Mouse (Mus musculus) hindbrain, postnatal 0 days (tissue): ENCODE measurements at regions not wholly inside any gene's neighbourhood (a gene's known extent, or its start where the extent isn't known, plus 50 kb on each side); places are given as distances from the start of the nearest gene placed in this dataset.

Source experiments
- ATAC-seq: fragments of 200-750 bp; cut with Nextera tagmentation; 2 replicates; pipeline ENCODE4 v1.8.0; 2017; ENCODE audit warnings: mild to moderate bottlenecking, moderate TSS enrichment, moderate library complexity
- DNase-seq: peaks from one replicate; pipeline ENCODE4 v3.0.0-alpha.2; 2015; ENCODE audit warnings: low spot score
- H3K27ac ChIP-seq: fragments of 300-500 bp; sonication (generic); 2 replicates; pipeline ENCODE4 v1.5.1; 2014; ENCODE audit warnings: mild to moderate bottlenecking
- H3K27me3 ChIP-seq: fragments of 300-500 bp; sonication (generic); 2 replicates; pipeline ENCODE4 v1.6.1; 2014; ENCODE audit warnings: low read length, mixed read lengths; ENCODE audit not compliant: insufficient read depth
- H3K36me3 ChIP-seq: fragments of 300-500 bp; sonication (generic); 2 replicates; pipeline ENCODE4 v1.6.1; 2014; ENCODE audit warnings: low read length, mixed read lengths; ENCODE audit not compliant: insufficient read depth
- H3K4me1 ChIP-seq: fragments of 300-500 bp; sonication (generic); 2 replicates; pipeline ENCODE4 v1.6.1; 2014; ENCODE audit warnings: antibody characterized with exemption, low read length, mixed read lengths; ENCODE audit not compliant: insufficient read depth
- H3K4me2 ChIP-seq: fragments of 300-500 bp; sonication (generic); 2 replicates; pipeline ENCODE4 v1.6.1; 2014; ENCODE audit warnings: low read depth, mild to moderate bottlenecking, low read length, moderate library complexity, mixed read lengths
- H3K4me3 ChIP-seq: fragments of 300-500 bp; sonication (generic); 2 replicates; pipeline ENCODE4 v1.5.1; 2014; ENCODE audit warnings: low read length
- H3K9ac ChIP-seq: fragments of 300-500 bp; sonication (generic); replicated peaks from 2 replicates; pipeline ENCODE4 v1.6.1; 2014; ENCODE audit warnings: mild to moderate bottlenecking, low read length, moderate library complexity, mixed read lengths
- H3K9me3 ChIP-seq: fragments of 300-500 bp; sonication (generic); 2 replicates; pipeline ENCODE4 v1.6.1; 2016; ENCODE audit warnings: low read length, mixed read lengths
- CTCF ChIP-seq: IDR thresholded peaks from 2 replicates; pipeline ENCODE4 v1.5.1; 2016; ENCODE audit warnings: antibody characterized with exemption, control low read depth, low read depth
- WGBS: fragments of 180-500 bp; shearing (Covaris S2); extraction: QIAGEN DNeasy Blood & Tissue Kit; methylation state at CpG from one replicate; pipeline ENCODE4 v1.1.7; 2014; 5-methylcytosine and 5-hydroxymethylcytosine counted together

DNA sequence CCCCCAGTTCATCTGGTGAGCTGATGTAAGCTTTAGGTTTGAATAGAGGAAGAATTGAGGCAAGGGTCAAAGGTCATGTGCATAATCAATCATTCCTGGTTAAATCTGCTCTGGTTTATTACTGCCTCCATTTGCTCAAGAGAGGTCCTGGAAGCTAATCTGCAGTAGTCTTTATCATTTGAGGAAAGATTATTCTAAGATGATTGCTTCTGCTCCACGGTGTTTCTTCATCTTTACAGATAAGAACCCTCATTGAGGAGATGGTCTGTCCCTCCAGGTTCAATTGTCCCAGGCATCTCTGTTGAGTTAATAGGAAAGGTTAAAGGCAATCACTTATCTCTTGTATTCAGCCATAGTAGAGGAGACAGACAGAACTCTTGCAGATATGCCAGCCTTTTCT, 3557.5 kb upstream of the Gm6569 start:
- ATAC-seq = no peak
- Histone ChIP-seq H3K4me1 (no peaks in the 10 kb centered on the region), H3K27me3 (no peaks in the 10 kb centered on the region), H3K4me2 (no peak overlapping the region), H3K9ac (no peak overlapping the region), H3K4me3 (no peak overlapping the region), H3K36me3 (no peaks in the 10 kb centered on the region), H3K9me3 (no peaks in the 10 kb centered on the region), H3K27ac (no peak overlapping the region)
- 80% methylated on average over 1 of the region's 1 CpGs for WGBS
- no peak for DNase-seq
- TF ChIP-seq CTCF = no peak

GRCm38 (mm10) chr15:70321781-70322180, 3512.6 kb upstream of the Gm6569 start:
- no peak for TF ChIP-seq CTCF
- ATAC-seq = no peak
- WGBS = 25% methylated on average over 2 of the region's 2 CpGs
- no peak overlapping the region for H3K9ac ChIP-seq
- no peaks in the 10 kb centered on the region for H3K4me1 ChIP-seq
- no peak for DNase-seq
- H3K9me3 ChIP-seq = no peaks in the 10 kb centered on the region
- no peak overlapping the region for H3K27ac ChIP-seq
- H3K27me3 ChIP-seq = no peaks in the 10 kb centered on the region
- no peak overlapping the region for H3K4me2 ChIP-seq
- H3K36me3 ChIP-seq = no peaks in the 10 kb centered on the region
- H3K4me3 ChIP-seq = no peak overlapping the region

- no peak for TF ChIP-seq CTCF
- Histone ChIP-seq H3K4me2 (no peak overlapping the region), H3K36me3 (no peaks in the 10 kb centered on the region), H3K4me3 (no peak overlapping the region), H3K27ac (no peak overlapping the region), H3K9ac (no peak overlapping the region), H3K9me3 (no peaks in the 10 kb centered on the region), H3K27me3 (no peaks in the 10 kb centered on the region), H3K4me1 (no peaks in the 10 kb centered on the region)
- ATAC-seq = no peak
- WGBS = 85% methylated on average over 1 of the region's 1 CpGs
- no peak for DNase-seq
Observed at GRCm38 (mm10) chr15:70339241-70339640, 3495.1 kb upstream of the Gm6569 start.

GRCm38 (mm10) chr15:70341401-70341800, 3493.0 kb upstream of the Gm6569 start:
- Histone ChIP-seq H3K4me2 (no peak overlapping the region), H3K4me1 (no peaks in the 10 kb centered on the region), H3K27me3 (no peaks in the 10 kb centered on the region), H3K9ac (no peak overlapping the region), H3K36me3 (no peaks in the 10 kb centered on the region), H3K4me3 (no peak overlapping the region), H3K9me3 (no peaks in the 10 kb centered on the region), H3K27ac (no peak overlapping the region)
- TF ChIP-seq CTCF = no peak
- DNase-seq (no peak), ATAC-seq (no peak)

GRCm38 (mm10) chr15:70357961-70358360, 3476.4 kb upstream of the Gm6569 start:
- no peak for TF ChIP-seq CTCF
- H3K9ac ChIP-seq = no peak overlapping the region
- ATAC-seq (no peak), DNase-seq (no peak)
- H3K36me3 ChIP-seq = no peaks in the 10 kb centered on the region
- H3K27me3 ChIP-seq = no peaks in the 10 kb centered on the region
- WGBS = 85% methylated on average over 10 of the region's 10 CpGs
- no peaks in the 10 kb centered on the region for H3K9me3 ChIP-seq
- H3K4me2 ChIP-seq = no peak overlapping the region
- H3K4me3 ChIP-seq = no peak overlapping the region
- no peaks in the 10 kb centered on the region for H3K4me1 ChIP-seq
- no peak overlapping the region for H3K27ac ChIP-seq

DNA sequence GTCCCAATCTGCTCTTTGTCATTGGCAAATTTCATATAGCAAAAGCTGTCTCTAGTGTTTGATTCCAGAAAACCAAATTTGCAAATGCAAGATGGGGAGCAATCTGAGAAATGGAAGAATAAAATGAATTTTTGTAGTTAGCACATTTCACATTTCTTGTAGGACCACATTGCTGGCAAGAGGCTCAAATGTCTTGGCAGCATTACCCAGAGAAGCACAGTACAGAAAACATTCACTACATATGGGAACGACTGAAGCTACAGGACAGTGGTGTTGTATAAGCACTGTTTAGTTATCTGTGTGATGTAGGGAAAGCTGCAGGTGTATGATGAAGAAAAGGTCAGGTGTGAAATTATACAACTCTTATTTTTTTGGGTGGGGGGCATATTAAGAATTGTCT, 3449.7 kb upstream of the Gm6569 start:
- Histone ChIP-seq H3K4me2 (no peak overlapping the region), H3K4me3 (no peak overlapping the region), H3K27me3 (no peaks in the 10 kb centered on the region), H3K4me1 (no peaks in the 10 kb centered on the region), H3K27ac (no peak overlapping the region), H3K9me3 (no peaks in the 10 kb centered on the region), H3K36me3 (no peaks in the 10 kb centered on the region), H3K9ac (no peak overlapping the region)
- DNase-seq (no peak), ATAC-seq (no peak)
- 87% methylated on average over 1 of the region's 1 CpGs for WGBS
- no peak for TF ChIP-seq CTCF

DNA sequence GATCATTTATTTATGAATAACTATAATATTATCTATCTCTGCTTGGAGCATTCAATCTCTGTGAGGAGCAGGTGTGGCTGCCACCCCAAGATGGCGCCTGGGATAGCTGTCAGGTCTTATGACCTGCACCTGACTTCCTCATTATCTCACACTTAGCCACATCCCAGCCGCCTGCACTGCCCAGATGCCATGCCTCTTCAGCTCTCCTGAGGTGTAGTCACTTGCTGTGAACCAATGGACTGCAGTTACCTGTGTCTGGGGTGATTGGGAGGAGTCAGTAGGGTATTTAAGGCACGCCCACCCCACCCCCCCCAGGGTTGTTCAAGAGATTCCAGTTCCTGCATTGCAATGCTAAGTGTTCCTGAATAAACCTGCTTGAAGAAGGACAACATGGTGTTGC, 3418.1 kb upstream of the Gm6569 start:
- 78% methylated on average over 3 of the region's 3 CpGs for WGBS
- no peak for ATAC-seq

More for the DNA sequence above, 3418.1 kb upstream of the Gm6569 start:
- H3K36me3 ChIP-seq = no peaks in the 10 kb centered on the region
- no peak overlapping the region for H3K9ac ChIP-seq
- no peaks in the 10 kb centered on the region for H3K4me1 ChIP-seq
- TF ChIP-seq CTCF = no peak
- H3K27ac ChIP-seq = no peak overlapping the region
- H3K9me3 ChIP-seq = no peaks in the 10 kb centered on the region
- H3K27me3 ChIP-seq = no peaks in the 10 kb centered on the region
- no peak overlapping the region for H3K4me3 ChIP-seq
- no peak for DNase-seq
- H3K4me2 ChIP-seq = no peak overlapping the region
